Comparison of ENCODE assay signal across 14 mouse cellular contexts in genomic region chr5:111657759-111658429, GRCm38 (mm10).
A peak's percentile ranks its signal among the peaks of the same experiment; 100 is the strongest.
DNase-seq lines count a peak whose midpoint lies in the region; ATAC-seq lines count a peak whose summit lies in the region.
"Had no signal": no experiment of that assay in that cellular context is flagged by ENCODE, and none has a peak within 500 bp of the region (broad histone marks: within the 10 kb centered on the region; RNA-seq: fewer than 3 reads in every experiment).

No protein-coding gene starts in this region.

- peak; percentile 37; the same call in 1 of the 2 replicates for ATAC-seq in liver, embryonic 16.5 days (ENCODE audit: low read depth)
- ATAC-seq in liver, embryonic 11.5 days (replicated peaks; ENCODE audit: low FRiP score): no peak
- ATAC-seq in common myeloid progenitor, adult 5-6 weeks (replicated peaks; ENCODE audit: low read depth, poor library complexity, severe bottlenecking): peak; percentile 50
- no peak for ATAC-seq in neural tube, embryonic 15.5 days (ENCODE audit: low FRiP score)

- no peak for DNase-seq in liver, embryonic 11.5 days (ENCODE audit: low spot score)
- DNase-seq in NIH3T3 (ENCODE audit: low read depth): peak; percentile 85
- DNase-seq in lung, postnatal 4 days: peak; percentile 60 to 76
- no peak for DNase-seq in left cerebral cortex, postnatal 25 days (ENCODE audit: low spot score in 2 of 2)
- DNase-seq: cerebellum, adult 9-11 months; gastrocnemius, postnatal 25 days had no signal

- WGBS in liver, embryonic 16.5 days (ENCODE audit: insufficient replicate concordance): 53% methylated on average over 3 of the region's 3 CpGs
- 85% methylated on average over 3 of the region's 3 CpGs for WGBS in liver, embryonic 11.5 days
- 67% methylated on average over 3 of the region's 3 CpGs for WGBS in neural tube, embryonic 15.5 days

- intact Hi-C loops in left cerebral cortex, postnatal 25 days (cut with DNase I): no loop called here

- no peak overlapping the region for H3K4me2 ChIP-seq in liver, embryonic 16.5 days (ENCODE audit: low read depth, low read length)
- no peak overlapping the region for H3K4me2 ChIP-seq in liver, embryonic 11.5 days
- H3K4me2 ChIP-seq in neural tube, embryonic 15.5 days: no peak overlapping the region
- H3K4me2 ChIP-seq: heart, embryonic 11.5 days; kidney, embryonic 15.5 days; limb, embryonic 13.5 days had no signal

- no peaks in the 10 kb centered on the region for H3K27me3 ChIP-seq in liver, embryonic 16.5 days (ENCODE audit: control insufficient read depth, insufficient read depth, low read depth, low read length)
- no peaks in the 10 kb centered on the region for H3K27me3 ChIP-seq in liver, embryonic 11.5 days (replicated peaks; ENCODE audit: control insufficient read depth, insufficient read depth, low read length)
- H3K27me3 ChIP-seq in neural tube, embryonic 15.5 days (replicated peaks): no peaks in the 10 kb centered on the region

- no peaks in the 10 kb centered on the region for H3K36me3 ChIP-seq in liver, embryonic 16.5 days (ENCODE audit: control insufficient read depth, insufficient read depth)
- no peaks in the 10 kb centered on the region for H3K36me3 ChIP-seq in liver, embryonic 11.5 days (ENCODE audit: control insufficient read depth, insufficient read depth, low read length)
- no peaks in the 10 kb centered on the region for H3K36me3 ChIP-seq in neural tube, embryonic 15.5 days
- H3K36me3 ChIP-seq: kidney, embryonic 15.5 days; limb, embryonic 13.5 days had no signal

- no peak overlapping the region for H3K27ac ChIP-seq in liver, embryonic 16.5 days (ENCODE audit: low read length)
- H3K27ac ChIP-seq in liver, embryonic 11.5 days (ENCODE audit: low read depth, low read length): no peak overlapping the region
- H3K27ac ChIP-seq in neural tube, embryonic 15.5 days (replicated peaks): no peak overlapping the region
- H3K27ac ChIP-seq: kidney, embryonic 15.5 days; layer of hippocampus, adult 2 months; left cerebral cortex, adult 2 months; limb, embryonic 13.5 days had no signal

- H3K9me3 ChIP-seq in liver, embryonic 16.5 days (replicated peaks; ENCODE audit: control insufficient read depth, low read length): no peaks in the 10 kb centered on the region
- H3K9me3 ChIP-seq in liver, embryonic 11.5 days (ENCODE audit: control insufficient read depth, low read length): no peaks in the 10 kb centered on the region
- no peaks in the 10 kb centered on the region for H3K9me3 ChIP-seq in neural tube, embryonic 15.5 days (replicated peaks)
- H3K9me3 ChIP-seq: kidney, embryonic 15.5 days had no signal

- H3K9ac ChIP-seq in liver, embryonic 16.5 days (ENCODE audit: low read depth, low read length): no peak overlapping the region
- H3K9ac ChIP-seq in liver, embryonic 11.5 days (ENCODE audit: low read depth, low read length): no peak overlapping the region
- H3K9ac ChIP-seq in neural tube, embryonic 15.5 days (replicated peaks): no peak overlapping the region
- H3K9ac ChIP-seq: kidney, embryonic 15.5 days; limb, embryonic 13.5 days had no signal

- no peak overlapping the region for H3K4me3 ChIP-seq in liver, embryonic 16.5 days (ENCODE audit: low read depth, low read length)
- no peak overlapping the region for H3K4me3 ChIP-seq in liver, embryonic 11.5 days (ENCODE audit: low read depth, low read length)
- no peak overlapping the region for H3K4me3 ChIP-seq in neural tube, embryonic 15.5 days (replicated peaks)
- H3K4me3 ChIP-seq: kidney, embryonic 15.5 days; layer of hippocampus, adult 2 months; left cerebral cortex, adult 2 months; limb, embryonic 13.5 days had no signal

- no peaks in the 10 kb centered on the region for H3K4me1 ChIP-seq in liver, embryonic 16.5 days (ENCODE audit: control insufficient read depth, low read depth, low read length)
- H3K4me1 ChIP-seq in liver, embryonic 11.5 days (replicated peaks; ENCODE audit: control insufficient read depth, insufficient read depth, low read length): no peaks in the 10 kb centered on the region
- H3K4me1 ChIP-seq in neural tube, embryonic 15.5 days: peaks cover 26% of the 10 kb centered on the region
- H3K4me1 ChIP-seq: kidney, embryonic 15.5 days had no signal

Comparison
In these comparisons a context has a peak if more than half of its experiments do, and no peak if none do; other contexts are left out.
1. ATAC-seq: peak in liver, embryonic 16.5 days (single experiment) and common myeloid progenitor, adult 5-6 weeks (single experiment); none in liver, embryonic 11.5 days (single experiment) and neural tube, embryonic 15.5 days (single experiment).
2. DNase-seq: peak in NIH3T3 (single experiment) and lung, postnatal 4 days (2 of 2); none in liver, embryonic 11.5 days (single experiment) and left cerebral cortex, postnatal 25 days (0 of 2).